Mouse (Mus musculus) 3T3-L1 (cell line): ENCODE measurements around the gene Lman1l.

Experiments used
- DNase-seq: peaks from one replicate; pipeline ENCODE4 v3.0.0-alpha.2; 2015; ENCODE audit warnings: low read depth, low spot score

Gene Lman1l

DNA sequence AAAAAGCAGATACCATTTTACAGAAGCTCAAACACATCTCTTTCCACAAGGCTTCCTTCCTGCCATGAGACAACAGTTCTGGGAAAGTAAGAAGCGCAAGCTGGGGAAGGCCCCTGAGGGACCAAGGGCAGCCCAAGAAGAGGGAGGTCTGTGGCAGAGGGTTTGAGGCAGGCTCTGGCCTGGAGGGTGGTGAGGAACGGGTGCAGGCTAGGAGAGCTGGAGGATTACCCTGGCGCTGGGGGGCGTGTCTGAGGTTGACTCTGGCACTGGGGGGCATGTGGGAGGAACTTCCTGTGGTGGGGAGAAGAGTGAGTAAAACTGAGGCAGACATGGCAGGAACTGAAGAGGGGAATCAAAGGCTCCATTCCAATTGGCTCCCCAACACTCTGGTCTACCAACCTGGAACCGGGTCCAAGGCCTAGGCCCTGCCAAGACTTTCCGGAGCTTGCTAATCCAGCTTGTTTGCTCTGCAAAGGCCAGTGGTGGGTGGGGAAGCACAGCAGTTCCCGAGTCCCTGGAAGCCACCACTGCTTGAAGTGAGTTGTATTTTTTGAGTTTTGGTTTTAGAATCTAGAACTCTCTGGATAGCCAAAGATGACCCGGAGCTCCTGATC lies 2.9 kb downstream of the Lman1l start:
- DNase-seq: no peak

DNA sequence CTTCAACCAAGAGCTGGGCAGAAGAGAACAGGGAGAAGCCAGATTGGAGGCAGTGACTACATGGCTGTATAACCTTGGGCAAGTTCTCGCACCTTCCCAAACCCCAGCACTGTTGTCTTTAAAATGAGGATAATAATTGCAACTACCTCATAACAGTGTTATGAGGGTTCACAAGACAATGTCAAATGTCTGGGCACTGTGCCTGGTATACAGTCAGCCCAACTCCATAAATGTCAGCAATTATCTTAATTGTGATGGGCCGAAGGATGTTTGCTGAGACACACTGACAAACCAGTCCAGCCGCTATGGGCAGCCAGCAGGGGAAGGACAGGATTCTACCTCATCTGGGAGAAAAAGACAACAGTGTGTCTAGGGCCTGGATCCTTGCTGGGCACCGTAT lies 5.8 kb downstream of the Lman1l start:
- DNase-seq: peak; percentile 45

DNA sequence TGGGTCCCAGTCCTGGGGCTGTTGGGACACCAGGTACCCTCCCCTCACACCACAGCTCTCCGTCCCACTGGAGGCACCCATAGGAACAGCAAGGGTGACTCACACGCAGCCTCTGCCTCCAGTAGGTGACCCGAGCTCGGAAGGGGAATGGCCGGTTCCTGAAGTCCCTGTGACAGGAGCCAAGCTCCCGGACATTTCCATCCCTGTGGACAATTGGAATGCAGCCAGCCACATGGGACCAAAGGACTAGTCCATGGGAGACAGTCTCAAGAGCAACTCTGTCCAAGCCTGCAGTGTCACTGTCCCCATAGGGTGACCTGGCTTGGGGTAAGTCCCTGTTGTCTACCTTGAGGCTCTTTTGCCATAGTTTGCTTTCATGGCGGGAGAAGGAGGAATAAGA lies 6.6 kb downstream of the Lman1l start:
- no peak for DNase-seq

DNA sequence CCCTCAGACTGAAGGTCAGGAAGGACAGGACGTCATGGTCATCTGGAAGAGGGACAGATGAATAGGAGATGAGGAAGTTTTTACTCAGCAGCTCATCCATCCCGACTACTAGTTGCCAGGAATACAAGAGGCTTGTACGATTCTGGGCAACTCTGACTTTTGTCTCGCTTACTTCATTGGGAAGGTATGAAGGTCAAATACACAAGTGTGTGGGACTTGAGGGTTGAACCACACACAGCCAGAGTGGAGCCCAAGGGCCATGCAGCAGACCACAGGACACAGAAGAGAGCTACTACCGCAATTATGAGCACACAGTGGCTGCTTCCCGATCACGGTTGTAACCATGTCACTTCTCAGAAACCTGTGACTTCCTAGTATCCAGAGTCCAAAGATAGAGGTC lies 8.0 kb downstream of the Lman1l start:
- DNase-seq: peak; percentile 50

DNA sequence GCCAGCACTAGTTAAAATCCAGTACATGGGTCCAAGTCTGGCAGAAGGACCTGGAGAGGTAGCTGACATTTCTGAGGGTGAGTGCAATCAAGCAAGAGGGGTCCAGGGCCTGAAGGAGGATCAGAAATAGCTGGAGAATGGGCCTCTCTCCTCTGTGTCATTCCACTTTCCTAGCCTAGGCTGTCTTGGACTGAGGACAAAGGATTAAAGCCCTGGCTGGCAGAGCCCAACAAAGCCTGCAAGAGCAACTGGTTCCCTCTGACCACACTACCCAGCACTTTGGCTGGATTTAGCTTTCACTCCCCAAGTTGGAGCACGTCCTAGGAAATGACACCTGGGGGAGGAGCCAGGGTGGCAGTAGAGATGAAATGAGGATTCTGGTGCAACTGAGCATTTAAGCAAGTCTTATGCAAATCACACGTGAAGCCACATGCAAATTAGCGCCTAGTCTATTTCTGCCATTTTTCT lies 10.2 kb downstream of the Lman1l start:
- peak; percentile 51 for DNase-seq

DNA sequence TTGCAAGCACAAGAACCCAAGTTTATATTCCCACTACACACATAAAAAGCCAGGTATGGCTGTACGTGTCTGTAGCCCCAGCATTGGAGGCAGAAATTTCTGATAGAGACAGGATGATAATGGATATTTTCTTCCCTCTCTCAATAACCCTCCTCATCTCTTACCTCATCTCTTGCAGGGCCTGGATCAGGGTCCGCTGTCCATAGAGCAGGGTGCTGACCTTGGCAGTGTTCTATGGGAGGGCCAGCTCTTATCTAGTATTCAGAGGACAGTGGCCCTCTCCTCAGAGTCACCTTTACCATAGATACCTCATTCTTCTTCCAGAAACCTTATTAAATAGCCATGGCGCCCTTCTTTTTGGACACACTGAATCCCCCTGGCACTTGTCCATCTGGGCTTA lies 10.8 kb downstream of the Lman1l start:
- peak; percentile 54 for DNase-seq

DNA sequence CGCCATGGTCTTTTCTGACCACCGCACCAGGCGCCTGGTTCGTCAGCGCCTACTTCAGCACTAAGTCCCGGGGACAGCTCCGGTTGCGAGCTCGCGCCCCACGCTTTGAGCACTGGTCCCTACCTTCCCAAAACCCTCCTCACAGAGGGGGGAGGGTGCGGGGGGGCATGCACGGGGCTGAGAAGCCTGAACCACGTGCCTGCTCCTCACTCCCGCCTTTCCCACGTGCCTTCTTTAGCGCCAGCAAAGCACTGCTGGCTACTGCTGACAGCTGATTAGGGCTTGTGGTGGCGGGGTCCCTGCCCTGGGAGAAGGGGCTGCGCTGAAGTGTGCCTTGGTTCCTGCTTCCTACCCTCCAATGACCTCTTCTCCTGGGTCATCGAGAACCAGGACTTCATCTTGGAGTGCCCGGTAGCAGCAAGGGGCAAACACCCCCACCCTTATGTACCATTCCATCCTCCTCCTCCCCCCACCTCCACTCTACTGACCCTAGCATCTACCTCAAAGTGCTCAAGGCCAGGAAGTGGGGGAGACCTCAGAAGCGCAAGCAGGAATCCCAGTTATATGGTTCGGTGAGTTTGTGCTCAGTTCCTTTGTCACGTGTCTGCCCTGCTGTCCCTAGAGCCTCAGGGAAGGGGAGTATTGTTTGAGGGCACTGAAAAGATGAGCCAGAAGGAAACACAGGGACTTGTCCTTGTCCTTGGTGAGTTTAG lies 14.3 kb downstream of the Lman1l start, which contains the start of gene Cplx3:
Gene Cplx3 (minus strand): TSS at position 143 of the 713 bp plus-strand sequence.
- no peak for DNase-seq

DNA sequence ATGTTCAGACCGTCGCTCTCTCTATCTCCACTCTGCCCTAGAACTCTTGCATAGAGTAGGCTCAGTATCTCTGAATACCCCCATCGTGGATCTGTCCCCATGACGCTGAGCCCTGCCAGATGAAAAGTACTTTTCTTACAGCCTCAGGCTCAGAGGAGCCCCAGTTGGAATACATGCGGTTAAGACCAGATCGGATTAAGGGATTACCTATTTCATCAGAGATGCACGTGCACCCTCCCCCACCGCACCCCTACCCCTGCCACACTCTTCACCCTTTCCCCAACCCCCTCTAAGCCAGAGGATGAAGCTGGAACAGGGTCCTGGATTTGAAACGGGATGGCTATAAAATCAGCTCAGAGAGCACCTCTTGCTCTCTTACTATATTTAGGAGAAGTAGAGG lies 15.1 kb downstream of the Lman1l start:
- DNase-seq: no peak

DNA sequence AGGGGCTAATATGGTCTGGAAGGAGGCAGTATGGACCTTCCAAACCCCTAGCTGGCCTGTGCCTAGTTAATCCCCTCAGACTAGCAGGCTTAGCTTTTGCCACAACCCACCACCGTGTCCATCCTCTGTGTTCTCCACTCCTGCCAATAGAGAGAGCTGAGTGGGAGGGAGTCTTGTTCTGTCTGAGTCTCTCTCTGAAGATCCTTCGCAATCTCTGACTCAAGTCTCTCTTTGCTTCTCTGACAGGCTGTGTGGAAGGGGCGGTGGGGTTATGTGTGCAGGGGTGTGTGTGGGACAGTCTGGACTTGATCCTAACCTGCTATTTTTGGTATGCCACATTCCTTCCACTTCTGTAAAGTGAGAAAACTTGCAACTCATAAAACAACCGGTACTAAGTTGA lies 15.7 kb downstream of the Lman1l start:
- DNase-seq: no peak

DNA sequence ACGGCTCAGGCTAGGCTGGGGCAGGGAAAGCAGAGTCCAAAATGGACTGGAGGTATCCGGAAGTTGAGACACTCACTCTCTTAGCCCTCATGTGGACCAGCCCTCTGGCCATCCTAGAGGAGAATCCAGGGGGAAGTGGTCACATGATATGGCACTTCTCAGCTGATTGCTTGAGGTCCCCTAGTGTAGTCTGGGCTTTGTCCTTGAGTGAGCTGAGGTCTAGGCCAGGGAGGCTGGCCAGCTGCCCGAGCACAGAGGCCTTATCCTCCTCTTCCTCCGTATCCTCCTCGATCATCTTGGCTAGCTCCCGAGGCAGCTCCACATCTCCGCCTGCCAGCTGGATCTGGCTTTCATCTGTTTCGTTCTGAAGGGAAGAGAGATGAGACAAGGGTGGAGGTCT lies 18.5 kb downstream of the Lman1l start:
- no peak for DNase-seq

DNA sequence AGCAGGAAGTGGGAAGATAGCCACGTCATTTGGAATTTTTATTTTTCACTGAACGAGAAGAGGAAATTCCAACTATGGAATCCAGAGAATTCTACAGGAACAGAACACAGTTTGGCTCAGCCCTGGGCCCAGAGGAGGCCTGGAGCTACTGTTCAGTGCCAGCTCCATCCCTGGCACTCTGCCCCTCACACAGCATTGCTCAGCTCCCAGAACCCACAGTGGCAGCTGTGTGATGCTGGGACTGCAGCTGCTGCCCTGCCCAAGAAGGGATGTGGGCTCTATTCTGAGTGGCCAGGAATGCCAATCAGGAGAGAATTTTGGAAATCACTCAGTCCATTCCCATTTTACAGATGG lies 19.2 kb downstream of the Lman1l start:
- peak; percentile 86 for DNase-seq

DNA sequence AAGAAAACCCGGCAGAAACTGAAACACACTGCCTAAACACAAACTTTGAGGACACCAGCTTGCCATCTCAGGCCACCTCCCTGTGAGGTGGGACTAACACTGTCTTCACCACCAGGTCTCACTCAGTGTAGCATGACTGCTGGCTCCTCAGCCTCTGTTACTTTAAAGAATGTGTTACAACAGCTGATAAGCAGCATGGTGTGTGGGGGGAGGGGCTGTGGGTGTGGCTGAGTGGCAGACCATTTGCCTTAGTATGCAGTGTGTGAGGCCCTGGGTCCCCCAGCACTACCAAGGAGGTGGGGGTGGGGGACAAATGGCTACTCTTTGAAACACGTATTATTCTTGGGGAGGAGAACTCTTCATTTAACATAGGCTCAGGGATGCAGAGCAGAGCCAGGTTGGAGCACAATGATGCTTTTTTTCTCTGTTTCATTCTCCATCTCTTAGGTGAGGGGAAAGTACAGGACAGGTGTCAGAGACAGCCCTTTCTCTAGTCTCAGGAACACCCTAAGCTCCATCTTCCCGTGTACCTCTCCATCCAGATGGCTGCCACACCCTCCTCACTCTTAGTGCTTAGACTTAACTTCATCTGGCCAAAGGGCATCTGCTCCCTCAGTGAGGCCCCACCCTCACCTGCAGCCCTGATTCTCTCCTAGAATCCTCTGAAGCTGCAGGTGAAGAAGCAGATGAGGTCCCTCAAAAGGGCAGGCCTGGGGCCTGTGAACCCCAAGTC lies 19.8 kb downstream of the Lman1l start:
- peak; percentile 59 for DNase-seq

DNA sequence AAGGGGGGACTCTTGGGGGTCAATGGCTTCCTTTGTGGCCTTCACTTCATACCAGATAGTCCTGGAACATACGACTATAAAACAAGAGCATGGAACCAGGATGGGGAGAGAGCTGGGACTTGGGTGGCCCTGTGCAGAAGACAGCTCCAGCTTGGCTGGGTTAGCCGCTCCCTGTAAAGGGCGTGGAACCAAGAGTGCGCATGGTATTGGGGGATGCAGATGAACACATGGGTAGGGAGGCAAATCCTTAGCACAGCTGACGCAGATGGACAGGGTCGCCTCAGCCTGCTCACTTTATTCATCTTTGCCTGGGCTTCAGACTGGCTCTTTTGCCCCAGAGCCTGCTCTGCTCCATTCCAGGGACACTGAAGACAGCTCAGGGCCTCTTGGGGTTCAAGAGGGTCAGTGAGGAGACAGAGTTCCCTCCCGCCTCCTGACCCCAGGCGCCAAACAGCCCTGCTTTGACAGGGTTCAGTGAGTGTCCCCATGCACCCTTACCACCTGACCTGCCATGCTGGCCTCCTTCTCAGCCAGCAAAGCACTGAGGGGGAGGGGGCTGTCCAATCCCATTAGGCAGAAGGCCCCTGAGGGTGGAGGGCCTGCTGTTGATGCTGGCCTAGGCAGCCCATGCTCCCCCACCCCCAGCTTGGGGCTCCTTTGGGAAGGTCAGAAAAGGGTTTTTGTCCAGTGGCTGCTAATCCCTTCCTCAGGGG lies 21.6 kb downstream of the Lman1l start:
- DNase-seq: no peak

DNA sequence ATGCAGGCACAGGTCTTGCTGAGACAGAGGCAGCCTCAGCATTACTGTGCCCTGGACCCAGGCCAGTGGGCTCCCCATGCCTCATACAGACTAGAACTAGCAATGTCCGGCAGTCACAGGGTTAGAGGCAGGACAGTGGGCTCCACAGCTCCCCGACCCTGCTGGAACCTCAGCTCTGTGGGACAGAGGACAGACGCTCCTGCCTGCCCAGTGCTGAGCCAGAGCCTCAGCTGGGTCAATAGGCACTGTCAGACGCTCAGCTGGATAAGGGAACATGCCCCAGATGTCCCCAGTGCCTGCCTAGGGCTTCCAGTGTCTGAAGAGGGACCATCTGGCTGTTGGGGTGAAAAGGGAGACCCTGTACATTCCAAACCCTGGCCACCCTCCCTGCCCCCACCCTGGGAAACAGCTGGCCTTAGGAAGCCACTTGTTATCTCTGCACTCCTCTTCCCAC lies 22.6 kb downstream of the Lman1l start:
- no peak for DNase-seq

DNA sequence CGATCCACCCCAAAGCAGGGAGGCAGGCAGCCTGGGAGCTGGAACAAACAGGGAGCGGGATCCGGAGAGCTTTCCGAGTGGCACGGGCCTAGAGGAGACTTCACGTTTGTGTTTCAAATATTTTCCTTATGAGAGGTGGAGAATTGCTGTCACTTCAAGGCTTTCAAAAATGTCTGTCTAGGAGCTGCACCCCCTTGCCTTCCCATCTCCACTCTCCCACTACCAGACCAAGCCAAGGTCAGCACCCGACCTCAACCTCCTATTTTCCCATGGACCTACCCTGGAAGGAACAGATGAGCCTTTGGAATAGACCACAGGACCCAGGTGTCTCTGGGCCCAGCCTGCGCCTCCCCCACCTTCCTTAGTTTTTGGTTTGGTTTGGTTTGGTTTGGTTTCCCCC lies 23.3 kb downstream of the Lman1l start:
- no peak for DNase-seq

DNA sequence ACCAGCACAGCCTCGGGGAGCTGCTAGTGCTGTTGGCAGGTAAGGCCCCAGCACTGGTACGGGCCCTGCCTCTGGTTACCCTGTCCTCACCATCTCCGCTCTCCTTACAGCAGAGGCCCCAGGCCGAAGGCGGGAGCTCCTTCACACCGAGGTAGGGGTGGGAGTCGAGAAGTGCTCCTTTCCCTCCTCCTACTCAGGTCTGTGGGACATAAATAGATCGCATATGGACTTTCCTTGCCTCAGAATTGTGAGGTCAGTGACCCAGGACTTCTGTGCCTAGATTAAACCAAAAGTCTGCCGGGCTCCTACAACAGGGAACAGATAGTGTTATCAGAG lies 26.4 kb downstream of the Lman1l start:
- DNase-seq: no peak

DNA sequence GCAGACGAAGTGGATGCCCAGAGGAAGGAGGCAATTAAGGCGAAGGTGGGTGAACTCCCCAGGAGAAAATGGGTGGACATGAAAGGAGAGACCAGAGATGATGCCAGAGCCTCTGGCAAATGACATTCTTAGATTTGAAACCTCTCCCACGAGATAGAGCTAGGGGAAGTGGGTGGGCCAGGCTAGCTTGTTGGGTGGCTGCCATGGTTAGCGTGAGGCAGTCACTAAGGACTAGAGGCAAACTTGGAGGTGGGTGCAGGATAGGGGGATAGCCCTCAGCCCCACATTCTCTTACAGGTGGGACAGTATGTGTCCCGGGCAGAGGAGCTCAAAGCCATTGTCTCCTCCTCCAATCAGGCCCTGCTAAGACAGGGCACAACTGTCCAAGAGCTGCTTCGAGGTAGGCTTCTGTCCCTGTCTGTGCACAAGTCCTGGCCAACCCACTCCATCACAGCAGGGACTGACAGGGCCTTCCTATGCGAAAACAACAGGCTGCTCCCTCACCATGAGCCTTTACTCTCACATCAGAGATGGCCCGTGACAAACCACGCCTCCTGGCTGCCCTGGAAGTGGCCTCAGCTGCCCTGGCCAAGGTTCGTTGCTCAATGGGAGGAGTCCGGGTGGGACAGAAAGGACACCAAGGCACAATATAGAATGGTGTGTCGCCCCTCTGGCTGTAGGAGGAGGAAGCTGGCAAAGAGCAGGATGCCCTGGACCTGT lies 27.0 kb downstream of the Lman1l start:
- DNase-seq: no peak

DNA sequence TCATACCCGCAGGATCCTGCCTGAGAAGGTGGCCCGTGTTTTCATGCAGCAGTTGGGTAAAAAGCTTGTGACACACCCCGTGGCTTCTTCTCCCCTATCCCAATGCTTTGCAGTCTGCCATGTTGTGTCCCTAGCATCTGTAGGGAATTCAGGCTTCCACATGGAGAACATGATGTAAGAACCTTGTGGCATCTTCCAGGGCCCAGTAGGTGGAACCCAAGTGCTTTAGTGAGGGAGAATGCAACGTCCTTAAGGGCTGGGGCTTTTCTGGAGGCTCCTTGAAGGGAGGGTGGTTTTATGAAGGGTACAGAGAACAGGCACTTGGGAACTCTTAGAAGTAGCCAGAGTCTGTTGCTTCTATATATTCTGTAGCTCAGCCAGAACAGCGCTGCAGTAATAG lies 29.8 kb downstream of the Lman1l start:
- peak; percentile 84 for DNase-seq

DNA sequence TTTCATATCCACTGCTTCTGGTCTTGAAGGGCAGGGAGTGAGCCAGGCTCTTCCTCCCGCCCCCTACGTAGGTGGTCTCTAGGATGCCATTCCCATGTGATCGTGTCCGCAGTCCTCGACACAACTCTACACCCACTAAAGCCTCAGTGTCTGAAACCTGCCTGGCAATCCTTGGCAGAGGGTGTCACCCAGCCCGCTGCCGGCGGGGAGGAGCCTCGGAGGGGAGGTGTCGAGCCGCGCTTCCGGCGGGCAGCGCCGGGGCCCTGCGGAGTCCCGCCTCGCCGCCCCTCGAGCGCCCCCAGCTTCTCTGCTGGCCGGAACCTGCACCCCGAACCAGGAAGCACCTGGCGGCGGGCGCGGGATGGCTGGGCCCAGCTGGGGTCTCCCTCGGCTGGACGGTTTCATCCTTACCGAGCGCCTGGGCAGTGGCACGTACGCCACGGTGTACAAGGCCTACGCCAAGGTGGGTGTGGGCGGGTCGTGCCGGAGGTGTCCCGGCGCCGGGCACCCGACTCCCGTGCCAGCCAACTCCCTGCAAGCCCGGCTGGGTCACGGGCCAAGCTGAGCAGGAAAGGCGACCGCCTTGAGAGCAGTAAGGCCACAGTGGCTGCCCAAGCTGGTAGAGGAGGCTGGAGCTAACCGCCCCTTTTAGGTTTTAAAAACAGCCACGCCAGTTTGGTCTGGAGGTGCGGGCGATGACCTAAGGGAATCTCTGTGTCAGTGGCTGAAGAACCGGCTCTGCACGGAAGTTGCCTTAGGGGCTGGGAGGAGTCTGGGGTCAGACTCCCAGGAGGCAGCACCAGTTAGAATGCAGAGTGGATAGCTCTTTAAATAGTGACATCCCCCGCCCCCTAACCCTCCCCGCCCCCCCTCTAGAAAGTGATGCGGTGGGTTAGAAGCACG lies 31.1 kb downstream of the Lman1l start, which contains the start of gene Ulk3:
Gene Ulk3 (plus strand): TSS at position 229 of the 903 bp plus-strand sequence.
- peak; percentile 88 for DNase-seq

DNA sequence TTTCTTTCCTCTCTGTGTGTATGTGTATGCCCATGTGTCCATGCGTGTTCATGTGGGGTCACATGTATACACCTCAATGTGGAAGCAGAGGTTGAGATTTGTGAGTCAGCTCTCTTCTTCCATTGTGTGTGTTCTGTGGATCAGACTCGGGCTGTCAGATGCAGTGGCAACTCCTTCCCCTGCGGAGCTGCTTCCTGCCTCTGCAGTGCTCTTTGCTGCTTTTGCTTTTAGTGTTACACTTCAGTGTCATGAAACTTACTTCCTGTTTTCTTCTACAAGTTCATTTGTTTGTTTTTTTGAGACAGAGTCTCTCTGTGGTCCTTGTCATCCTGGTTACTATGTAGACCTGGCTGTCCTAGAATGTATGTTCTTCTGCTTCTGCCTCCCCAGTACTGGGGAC lies 35.6 kb downstream of the Lman1l start:
- no peak for DNase-seq
